Mouse (Mus musculus): ENCODE results near the gene Gm49392. TPM values are rescaled to one million over a fixed set of nuclear protein-coding genes. Genes with fewer than 3 reads are reported as not detected.
A peak's percentile ranks its signal among the peaks of the same experiment; 100 is the strongest.
"Not testable (repeated sequence)": the region's sequence is repeated elsewhere in the genome, so short reads cannot be mapped to it uniquely, and the experiment has no call there.

Gene Gm49392
- total RNA-seq (2021): not detected in 2 replicates
- long read RNA-seq, partial matches to known transcripts: 1 of 3 reads
- long read RNA-seq, other reads (novel, unspliced or antisense): 2 of 3 reads

DNA sequence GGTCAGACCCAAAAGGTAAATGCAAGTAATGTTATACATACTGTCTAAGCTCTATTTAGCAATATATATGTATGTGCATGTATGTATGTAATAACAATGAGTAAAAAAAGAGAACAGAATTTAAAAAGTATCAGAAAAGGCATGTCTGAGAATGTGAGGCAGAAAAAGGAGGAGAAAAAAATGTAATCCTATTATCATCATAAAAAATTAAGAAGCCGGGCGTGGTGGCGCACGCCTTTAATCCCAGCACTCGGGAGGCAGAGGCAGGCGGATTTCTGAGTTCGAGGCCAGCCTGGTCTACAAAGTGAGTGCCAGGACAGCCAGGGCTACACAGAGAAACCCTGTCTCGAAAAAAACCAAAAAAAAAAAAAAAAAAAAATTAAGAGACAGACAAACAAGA, at the start of gene Gm49392:
Gene Gm49392 (minus strand): TSS at position 101 of the 400 bp plus-strand sequence.
- DNase-seq: not testable (repeated sequence)

DNA sequence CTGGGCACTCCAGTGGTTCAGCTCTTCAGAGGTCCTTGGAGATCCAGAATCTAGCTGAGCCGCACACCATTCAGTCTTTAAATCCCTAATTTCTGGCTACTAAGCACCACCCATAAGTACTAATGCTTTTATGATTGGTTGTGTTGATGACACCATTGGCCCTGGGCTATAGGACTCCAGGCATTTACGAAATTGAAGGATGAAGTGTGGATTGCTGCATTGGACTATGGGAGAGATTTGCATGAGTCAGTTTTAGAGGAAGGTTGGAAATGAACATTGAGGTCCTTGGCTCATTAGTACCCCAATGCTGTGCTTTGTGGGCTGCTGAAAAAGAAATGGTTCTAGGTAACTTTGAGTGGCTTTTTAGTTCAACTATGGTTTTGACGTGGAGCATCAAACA, 45.2 kb upstream of the Gm49392 start, which contains the start of gene Tpbpa:
Gene Tpbpa (minus strand): TSS at position 101 of the 400 bp plus-strand sequence.
- not testable (repeated sequence) for DNase-seq

DNA sequence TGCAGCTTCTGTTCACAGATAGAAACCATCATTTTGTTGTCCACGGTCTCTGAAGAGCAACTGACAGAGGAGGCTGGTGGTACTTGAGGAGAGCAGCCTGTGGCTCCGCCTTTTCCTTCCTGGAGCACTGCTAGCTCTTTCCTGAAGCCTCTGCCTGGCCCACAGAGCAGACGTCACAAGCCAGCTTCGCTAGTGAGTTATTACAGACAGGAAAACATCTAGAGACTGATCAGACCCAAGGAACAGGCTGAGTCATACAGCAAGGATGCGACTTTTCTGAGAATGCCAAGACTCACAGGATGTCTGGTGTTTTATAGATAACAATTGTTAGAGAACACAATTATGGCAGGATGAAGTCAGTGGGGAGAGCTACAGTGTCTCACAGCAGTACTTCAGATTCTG, 39.8 kb upstream of the Gm49392 start, which contains the start of the genes Gm49391 and Ctla2a:
Gene Gm49391 (minus strand): TSS at position 72 of the 402 bp plus-strand sequence.
Gene Ctla2a (minus strand): TSS at position 126 of the 402 bp plus-strand sequence.
- peak; percentile 10 for DNase-seq

DNA sequence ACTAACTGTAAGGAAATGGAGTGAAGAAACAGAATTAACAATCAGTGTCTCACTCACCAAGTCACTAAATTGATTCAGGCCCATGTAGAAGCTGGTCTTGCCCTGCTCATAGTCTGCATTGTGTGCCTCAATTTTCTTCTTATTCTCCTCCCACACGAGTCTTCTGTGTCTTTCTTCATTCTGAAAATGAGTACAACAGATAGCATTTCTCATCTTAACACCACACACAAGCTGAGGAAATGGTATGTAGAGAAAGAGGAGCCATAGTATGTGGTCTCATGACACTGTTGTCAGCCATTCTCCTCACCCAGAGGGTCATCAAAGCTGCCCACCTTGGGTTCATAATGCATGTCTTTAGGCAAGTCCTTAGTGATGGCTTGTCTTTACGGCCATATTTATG, 38.8 kb upstream of the Gm49392 start, which contains the start of gene Gm49393:
Gene Gm49393 (minus strand): TSS at position 101 of the 400 bp plus-strand sequence.
- not testable (repeated sequence) for DNase-seq

DNA sequence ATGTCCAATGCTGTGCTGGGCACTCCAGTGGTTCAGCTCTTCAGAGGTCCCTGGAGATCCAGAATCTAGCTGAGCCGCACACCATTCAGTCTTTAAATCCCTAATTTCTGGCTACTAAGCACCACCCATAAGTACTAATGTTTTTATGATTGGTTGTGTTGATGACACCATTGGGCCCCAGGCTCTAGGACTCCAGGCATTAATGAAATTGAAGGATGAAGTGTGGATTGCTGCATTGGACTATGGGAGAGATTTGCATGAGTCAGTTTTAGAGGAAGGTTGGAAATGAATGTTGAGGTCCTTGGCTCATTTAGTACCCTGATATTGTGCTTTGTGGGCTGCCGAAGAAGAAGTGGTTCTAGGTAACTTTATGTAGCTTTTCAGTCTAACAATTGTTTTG, 8.1 kb upstream of the Gm49392 start, which contains the start of gene Tpbpb:
Gene Tpbpb (minus strand): TSS at position 101 of the 400 bp plus-strand sequence.
- not testable (repeated sequence) for DNase-seq

DNA sequence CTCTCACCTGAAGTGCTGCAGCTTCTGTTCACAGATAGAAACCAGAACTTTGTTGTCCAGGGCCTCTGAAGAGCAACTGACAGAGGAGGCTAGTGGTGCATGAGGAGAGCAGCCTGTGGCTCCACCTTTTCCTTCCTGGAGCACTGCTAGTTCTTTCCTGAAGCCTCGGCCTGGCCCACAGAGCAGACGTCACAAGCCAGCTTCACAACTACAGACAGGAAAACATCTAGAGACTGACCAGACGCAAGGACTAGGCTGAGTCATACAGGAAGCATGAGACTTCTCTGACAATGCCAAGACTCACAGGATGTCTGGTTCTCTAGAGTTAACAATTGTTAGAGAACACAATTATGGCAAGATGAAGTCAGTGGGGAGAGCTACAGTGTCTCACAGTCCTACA, 634 bp upstream of the Gm49392 start, which contains the start of gene Ctla2b:
Gene Ctla2b (minus strand): TSS at position 120 of the 400 bp plus-strand sequence.
- DNase-seq: peak; percentile 13

DNA sequence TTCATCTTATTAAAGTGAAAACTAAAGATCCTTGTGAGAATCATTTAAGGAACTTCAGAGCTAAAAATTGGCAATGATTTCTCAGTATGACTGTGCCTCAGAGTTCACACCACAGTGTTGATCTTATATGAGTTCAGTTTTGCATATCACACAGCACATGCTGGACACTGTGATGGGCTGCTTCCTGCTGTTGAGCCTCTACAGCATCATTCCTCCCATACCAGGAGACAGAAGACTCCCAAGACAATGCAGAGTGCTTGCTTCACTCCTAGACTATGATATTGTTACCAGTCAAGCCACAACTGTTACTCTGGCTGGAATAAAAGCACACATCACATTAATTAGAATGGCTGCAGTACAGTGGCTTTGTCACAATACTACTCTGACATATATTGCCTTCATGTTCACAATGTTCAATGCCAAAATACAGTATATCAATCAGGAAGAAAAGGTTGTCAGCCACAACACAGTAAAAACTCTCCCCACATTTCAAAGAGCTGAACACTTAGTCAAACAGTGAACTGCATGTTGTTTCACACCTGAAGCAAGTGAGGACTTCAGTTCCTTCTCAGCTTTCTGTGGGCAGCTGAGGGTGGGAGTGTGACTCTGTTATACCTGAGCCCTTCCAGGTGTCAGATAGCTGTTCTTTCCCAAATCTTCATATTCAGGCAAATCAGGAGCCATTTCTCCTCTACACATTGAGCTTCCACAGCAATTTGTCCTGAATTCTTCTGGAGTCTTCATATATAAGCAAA, 1.1 kb downstream of the Gm49392 start:
- DNase-seq: no peak

DNA sequence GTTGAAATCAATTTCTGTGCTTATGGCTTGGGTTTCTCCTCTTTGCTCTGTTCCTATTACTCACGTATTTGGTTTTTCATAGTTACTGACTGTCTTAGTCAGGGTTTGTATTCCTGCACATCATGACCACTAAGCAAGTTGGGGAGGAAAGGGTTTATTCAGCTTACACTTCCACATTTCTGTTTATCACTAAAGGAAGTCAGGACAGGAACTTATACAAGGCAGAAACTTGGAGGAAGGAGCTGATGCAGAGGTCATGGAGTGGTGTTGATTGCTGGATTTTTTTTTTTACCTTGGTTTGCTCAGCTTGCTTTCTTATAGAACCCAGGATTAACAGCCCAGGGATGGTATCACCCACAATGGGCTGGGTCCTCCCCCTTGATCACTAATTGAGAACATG, 4.4 kb downstream of the Gm49392 start:
- DNase-seq: no peak

DNA sequence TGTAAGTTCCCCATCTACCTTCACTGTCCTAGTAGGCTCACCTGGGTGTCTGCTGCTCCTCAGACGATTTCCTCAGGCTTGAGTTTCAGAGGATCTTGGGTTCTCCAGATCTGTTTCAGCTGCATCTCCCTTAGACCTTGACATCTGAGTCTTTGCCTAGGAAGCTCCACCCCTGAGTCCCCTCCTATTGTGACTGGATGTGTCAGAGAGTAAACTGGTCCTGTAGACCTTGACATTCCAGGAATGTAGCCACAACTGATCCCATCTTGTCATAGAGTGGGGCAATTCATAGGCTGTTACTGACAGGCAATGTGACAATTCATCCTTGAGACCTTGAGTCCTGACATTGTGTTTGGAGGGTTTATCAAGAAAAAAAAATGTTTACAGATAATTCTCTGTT, 32.4 kb downstream of the Gm49392 start, which contains the start of gene 4930486L24Rik:
Gene 4930486L24Rik (minus strand): TSS at position 195 of the 400 bp plus-strand sequence.
- no peak for DNase-seq

DNA sequence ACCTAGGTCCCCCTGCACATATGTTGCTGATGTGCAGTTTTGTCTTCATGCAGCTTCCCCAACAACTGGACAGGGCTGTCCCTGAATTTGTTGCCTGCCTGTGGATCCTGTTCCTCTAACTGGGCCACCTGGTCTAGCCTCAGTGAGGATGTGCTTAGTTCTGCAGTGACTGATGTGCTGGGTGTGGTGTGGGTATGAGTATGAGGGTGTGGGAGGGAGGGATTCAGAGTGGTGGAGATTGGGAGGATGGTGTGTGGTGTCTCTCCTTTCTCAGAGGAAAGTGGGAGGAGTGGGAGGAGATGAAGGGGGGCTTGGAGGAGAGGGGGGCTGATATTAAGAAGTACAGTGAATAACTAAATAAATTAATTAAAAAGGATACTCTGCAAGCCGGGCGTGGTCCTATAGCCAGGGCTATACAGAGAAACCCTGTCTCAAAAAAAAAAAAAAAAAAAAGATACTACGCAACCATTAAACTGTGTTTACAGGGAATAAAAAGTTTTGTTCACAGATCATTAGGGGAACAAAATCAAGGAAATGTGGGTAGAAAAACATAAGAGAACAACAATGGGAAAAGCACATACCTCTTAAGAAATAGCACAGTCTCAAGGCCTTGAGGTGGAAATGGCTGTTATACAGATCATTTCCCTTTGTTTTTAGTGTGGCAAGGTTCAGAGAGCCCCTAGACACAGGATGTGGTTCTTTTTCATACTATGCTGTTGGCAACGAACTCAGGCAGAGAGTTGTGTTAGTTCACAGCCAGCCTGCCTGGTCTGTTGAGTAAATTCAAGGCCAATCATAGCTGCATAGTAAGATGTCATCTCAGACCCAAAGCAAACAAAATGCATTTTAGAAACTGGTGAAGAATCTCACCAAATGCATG, 48.2 kb downstream of the Gm49392 start:
- DNase-seq: no peak

DNA sequence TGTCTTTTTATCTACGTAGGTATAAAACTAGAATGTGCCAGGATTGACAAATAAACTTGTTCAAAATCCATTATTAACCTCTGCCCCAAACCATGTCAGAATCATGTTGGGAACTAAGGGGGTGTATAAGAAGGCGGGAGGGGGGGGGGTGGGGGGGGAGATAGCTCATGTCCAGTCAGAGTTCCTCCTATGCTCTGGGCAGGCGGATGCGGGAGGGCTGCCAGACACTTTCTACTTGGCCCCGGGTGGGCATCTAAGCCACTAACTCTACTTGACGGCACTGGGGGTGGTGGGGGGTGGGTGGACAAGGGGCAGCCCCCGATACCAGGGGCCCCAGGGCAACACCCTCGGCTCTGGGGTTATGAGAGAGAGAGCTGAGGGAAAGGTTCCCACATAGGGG, 53.5 kb downstream of the Gm49392 start:
- no peak for DNase-seq

DNA sequence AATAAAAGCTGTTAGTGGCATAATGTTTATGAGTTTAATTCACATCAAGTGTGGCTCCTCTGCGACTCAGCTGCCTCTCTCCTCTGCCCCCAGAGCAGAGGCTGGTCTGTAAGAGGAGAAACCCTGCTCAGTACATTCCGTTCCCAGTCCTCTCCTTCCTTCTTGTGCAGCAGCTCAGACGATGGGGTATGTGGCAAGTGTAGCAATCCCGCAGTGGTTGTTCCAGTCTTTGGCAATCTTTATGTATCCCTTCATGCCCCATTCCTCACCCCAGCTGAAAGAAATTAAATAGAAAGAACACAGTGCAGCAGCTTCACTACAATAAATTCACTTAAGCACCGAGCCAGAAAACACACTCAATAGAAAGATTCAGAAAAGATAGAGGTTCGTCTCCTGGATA, 54.0 kb downstream of the Gm49392 start:
- DNase-seq: no peak

DNA sequence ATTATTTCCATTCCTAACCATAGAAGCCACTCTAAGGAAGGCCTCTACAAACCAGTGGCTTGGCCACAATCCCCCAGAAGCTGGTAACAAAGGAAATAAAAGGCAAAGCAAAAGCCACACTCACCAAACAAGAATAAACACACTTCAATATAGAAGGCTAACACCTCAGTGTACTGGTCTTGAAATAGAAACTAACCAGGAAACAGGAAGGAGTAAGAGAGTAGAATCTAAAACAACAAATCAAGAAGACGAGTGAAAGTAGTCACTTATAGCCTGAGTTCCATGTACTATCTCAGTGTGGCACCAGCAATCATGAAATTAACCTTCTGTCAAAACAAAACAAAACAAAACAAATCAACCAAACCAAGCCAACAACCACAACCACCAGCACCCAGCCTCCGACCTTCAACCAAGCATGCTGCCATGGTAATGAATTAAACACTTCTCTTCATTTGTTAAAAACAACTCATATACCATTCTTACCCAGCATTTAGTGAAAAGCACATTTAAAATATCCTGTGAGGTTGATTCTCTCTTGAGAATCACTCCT, 57.3 kb downstream of the Gm49392 start:
- no peak for DNase-seq

DNA sequence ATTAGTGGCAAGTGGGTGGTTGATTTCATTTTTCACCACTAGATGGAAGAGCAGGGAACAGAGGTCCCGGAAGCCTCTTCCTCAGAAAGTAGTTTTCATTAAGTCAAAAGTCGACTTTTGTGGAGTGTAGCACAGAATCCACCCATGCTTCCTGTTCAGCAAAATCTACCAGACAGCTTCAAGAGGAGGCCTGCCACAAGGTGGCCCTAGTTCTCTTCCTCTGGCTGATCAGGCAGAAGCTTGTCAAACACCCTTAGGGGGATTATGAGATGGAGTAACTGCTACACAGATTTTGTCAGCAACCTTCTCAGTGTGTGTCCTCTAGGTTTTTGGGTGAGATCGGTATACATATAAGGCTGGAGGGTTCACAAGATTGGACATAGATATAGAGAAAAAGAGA, 70.6 kb downstream of the Gm49392 start:
- no peak for DNase-seq

DNA sequence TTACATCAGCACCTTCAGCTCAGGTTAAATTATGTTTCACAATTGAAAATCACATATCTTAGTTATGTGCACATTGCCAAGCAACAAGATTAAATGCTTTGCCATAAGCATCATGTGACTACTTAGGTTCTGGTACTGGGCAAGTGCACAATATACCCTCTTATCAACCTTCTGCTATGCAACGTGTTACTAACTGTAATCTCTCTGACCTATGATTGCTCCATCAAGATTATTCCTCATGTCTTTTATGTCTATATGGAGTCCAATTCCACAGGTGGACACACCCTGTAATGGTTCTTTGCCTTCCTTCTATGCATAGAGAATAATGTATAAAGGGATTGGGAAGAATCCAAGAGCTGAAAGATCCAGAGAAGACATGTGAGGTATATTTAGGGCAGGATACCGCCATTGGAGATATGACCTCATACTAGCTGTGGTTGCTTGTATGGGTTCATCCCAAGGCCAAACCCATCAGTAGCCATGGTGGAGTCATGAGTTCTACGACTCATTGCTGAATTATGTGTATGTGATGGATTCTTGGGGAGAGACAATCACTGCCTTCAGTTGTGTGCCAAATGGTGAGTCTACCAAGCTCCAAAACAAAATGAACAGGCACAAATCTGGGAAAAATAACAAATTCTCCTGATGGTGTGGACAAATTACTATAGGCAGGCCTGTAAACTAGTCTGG, 76.1 kb downstream of the Gm49392 start:
- no peak for DNase-seq

DNA sequence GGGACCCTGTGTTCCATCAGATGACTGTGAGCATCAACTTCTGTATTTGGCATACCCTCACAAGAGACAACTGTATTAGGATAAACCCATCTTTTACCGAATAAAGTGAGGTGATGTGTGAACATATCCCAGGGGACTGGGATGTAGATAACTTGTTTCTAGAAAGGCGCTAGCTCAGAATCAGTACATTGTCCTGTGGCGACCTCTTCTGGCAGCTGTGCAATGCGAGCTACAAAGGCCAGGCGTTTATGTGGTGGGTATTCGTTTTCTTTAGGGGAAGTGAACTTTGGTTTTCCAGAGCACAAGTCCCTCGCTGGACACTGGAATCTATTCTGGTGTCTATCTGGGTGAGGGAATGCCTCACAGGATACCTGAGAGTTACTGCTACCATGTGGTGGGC, 77.2 kb downstream of the Gm49392 start:
- DNase-seq: peak; percentile 34

DNA sequence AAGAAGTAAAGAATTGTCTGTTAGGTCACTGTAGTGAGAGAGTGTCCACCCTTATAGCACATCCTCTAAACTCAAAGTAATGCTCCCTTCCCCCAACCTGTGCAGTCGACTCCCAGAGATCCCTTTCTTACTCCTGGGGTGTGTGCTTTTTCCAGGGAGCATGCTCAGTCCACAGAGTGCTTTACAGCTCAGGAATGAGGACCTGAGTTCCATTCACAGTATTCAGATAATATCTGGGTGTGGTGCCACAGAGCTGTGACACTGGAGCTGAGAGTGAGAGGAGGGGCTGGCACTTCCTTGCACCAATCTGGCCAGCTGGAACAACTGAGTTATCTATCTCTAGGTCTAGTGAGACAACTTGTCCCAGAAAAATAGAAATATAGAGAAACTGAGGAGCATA, 83.0 kb downstream of the Gm49392 start:
- DNase-seq: no peak

DNA sequence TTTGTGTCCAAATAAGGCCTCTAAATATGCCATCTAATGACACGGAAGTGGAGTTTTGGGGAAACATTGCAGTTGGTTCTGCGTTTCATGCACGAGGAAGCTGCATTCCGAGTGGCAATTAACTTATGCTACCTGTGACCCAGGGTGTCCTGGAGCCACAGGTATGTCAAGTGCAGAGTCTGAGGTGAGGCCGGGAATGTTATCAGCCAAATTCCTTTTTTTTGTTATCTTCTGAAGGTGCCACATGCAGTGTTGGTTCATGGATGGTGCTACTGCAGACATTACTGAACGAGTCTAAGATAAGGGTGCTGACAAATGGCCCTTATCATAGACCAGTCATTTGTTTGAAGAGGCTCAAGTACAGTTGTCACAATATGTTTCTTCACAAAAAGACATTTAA, 83.9 kb downstream of the Gm49392 start:
- DNase-seq: no peak

DNA sequence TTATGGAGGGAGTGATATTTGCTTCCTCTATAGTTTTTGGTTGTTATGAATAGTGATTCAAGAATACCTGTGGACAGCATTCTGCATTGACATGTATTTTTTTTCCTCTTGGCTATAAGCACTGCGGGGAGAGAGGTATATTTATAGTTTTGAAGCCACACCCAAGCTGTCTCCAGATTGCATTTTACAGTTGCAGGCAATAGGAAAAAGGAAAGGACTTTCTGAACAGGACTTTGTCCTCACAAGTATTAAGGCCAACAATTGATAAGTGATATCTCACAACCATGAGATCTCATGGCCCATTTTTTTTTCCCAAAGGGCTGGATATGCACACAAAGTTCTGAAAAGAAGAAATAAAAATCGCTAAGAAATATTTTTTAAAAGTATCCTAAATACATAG, 87.0 kb downstream of the Gm49392 start:
- no peak for DNase-seq

DNA sequence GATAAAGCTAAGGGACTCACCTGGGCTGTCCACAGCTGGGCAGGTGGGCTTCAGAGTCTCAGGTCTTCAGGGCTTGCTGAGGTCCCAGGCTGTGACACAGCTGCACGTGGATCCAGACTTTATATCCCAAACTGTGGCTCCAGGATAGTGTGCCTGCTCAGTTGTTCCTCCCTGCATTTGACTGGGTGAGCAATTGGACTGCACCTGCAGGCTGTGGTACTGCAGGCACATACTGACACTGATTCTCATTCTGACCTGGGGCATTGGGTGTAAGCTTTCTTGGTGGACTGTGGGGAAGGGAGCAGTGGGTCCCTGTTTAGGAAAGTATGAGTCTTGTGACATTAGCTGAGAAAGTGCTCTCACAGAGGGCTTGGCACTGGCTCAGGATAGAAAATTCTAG, 93.9 kb downstream of the Gm49392 start, which contains the start of gene Ctsll3:
Gene Ctsll3 (minus strand): TSS at position 101 of the 400 bp plus-strand sequence.
- no peak for DNase-seq
